Mouse (Mus musculus): ENCODE data around the gene Ptx4.
"Not testable (repeated sequence)": the region's sequence is repeated elsewhere in the genome, so short reads cannot be mapped to it uniquely, and the experiment has no call there.

GRCm38 (mm10) chr17:25125442-25126060 is 5.0 kb downstream of the Ptx4 start:
- TF ChIP-seq TAL1, GATA1 (IDR thresholded peaks at IDR 0.05; ENCODE audit: low read length): not testable (repeated sequence)
